Comparison of ENCODE assay signal across 7 mouse cellular contexts in genomic region chr6:148946881-148947405, GRCm38 (mm10). TPM values are rescaled to one million over a fixed set of nuclear protein-coding genes. Genes with fewer than 3 reads are reported as not detected.
DNase-seq lines count a peak whose midpoint lies in the region; ATAC-seq lines count a peak whose summit lies in the region.

No protein-coding gene starts in this region.

- H3K27ac ChIP-seq in neural tube, embryonic 11.5 days (ENCODE audit: low read depth, low read length): no peak overlapping the region
- peak overlapping the region; percentile 100 for H3K27ac ChIP-seq in forebrain, embryonic 10.5 days
- H3K27ac ChIP-seq in liver, embryonic 12.5 days: peak overlapping the region; percentile 92

- no peaks in the 10 kb centered on the region for H3K9me3 ChIP-seq in neural tube, embryonic 11.5 days (ENCODE audit: control insufficient read depth, low read length)
- no peaks in the 10 kb centered on the region for H3K9me3 ChIP-seq in forebrain, embryonic 10.5 days
- no peaks in the 10 kb centered on the region for H3K9me3 ChIP-seq in liver, embryonic 12.5 days (replicated peaks)

- DNase-seq in neural tube, embryonic 11.5 days (ENCODE audit: low spot score): peak; percentile 25
- DNase-seq in neural tube, embryonic 10.5 days (ENCODE audit: extremely low spot score, low spot score): no peak
- no peak for DNase-seq in forebrain, embryonic 10.5 days (ENCODE audit: extremely low spot score, low spot score)
- peak; percentile 3 for DNase-seq in retina, postnatal 7 days (ENCODE audit: low read depth, low spot score)
- no peak for DNase-seq in right cerebral cortex, postnatal 25 days
- no peak for DNase-seq in cerebellum, adult 11-12 months

- ATAC-seq in neural tube, embryonic 11.5 days (ENCODE audit: insufficient read depth, low FRiP score, low TSS enrichment): no peak
- ATAC-seq in liver, embryonic 12.5 days: no peak

- peak overlapping the region; percentile 97 for H3K4me3 ChIP-seq in neural tube, embryonic 11.5 days (ENCODE audit: low read depth, low read length)
- H3K4me3 ChIP-seq in forebrain, embryonic 10.5 days: peak overlapping the region; percentile 92
- peak overlapping the region; percentile 93 for H3K4me3 ChIP-seq in liver, embryonic 12.5 days

- peaks cover 7% of the 10 kb centered on the region; the same call in 1 of the 2 replicates for H3K4me1 ChIP-seq in neural tube, embryonic 11.5 days (ENCODE audit: control insufficient read depth, insufficient read depth, low read length)
- H3K4me1 ChIP-seq in forebrain, embryonic 10.5 days: peaks cover 29% of the 10 kb centered on the region
- peaks cover 35% of the 10 kb centered on the region for H3K4me1 ChIP-seq in liver, embryonic 12.5 days

- 26% methylated on average over 11 of the region's 11 CpGs for WGBS in neural tube, embryonic 11.5 days
- 43% methylated on average over 11 of the region's 11 CpGs for WGBS in forebrain, embryonic 10.5 days
- 43% methylated on average over 11 of the region's 11 CpGs for WGBS in liver, embryonic 12.5 days (ENCODE audit: insufficient replicate concordance)

- H3K9ac ChIP-seq in neural tube, embryonic 11.5 days (ENCODE audit: low read length): peak overlapping the region; percentile 99
- peak overlapping the region; percentile 77 for H3K9ac ChIP-seq in liver, embryonic 12.5 days

- no peaks in the 10 kb centered on the region for H3K36me3 ChIP-seq in neural tube, embryonic 11.5 days (ENCODE audit: control insufficient read depth, insufficient read depth, low read length)
- H3K36me3 ChIP-seq in forebrain, embryonic 10.5 days (replicated peaks): peaks cover 18% of the 10 kb centered on the region
- peaks cover 8% of the 10 kb centered on the region for H3K36me3 ChIP-seq in liver, embryonic 12.5 days

- H3K27me3 ChIP-seq in neural tube, embryonic 11.5 days (ENCODE audit: control insufficient read depth, insufficient read depth, low read length): no peaks in the 10 kb centered on the region
- H3K27me3 ChIP-seq in forebrain, embryonic 10.5 days (ENCODE audit: poor library complexity, severe bottlenecking): no peaks in the 10 kb centered on the region
- H3K27me3 ChIP-seq in liver, embryonic 12.5 days (replicated peaks): no peaks in the 10 kb centered on the region

- peak overlapping the region; percentile 57 for H3K4me2 ChIP-seq in neural tube, embryonic 11.5 days (ENCODE audit: low read depth)
- peak overlapping the region; percentile 92 for H3K4me2 ChIP-seq in liver, embryonic 12.5 days

RNA-seq across cellular contexts. Expression of gene Sinhcaf, which starts 0.7 kb away (rescaled TPM):
- 258 and 270 TPM in 2 replicates for polyA plus RNA-seq in neural tube, embryonic 11.5 days (2014; fragmentation: Nextera tagmentation; extraction: Ambion mirVana)
- 333 and 368 TPM in 2 replicates for polyA plus RNA-seq in forebrain, embryonic 10.5 days (2016; fragmentation: Nextera tagmentation; extraction: Ambion mirVana)
- polyA plus RNA-seq in liver, embryonic 12.5 days (2016; fragmentation: Nextera tagmentation; extraction: Ambion mirVana): 44.0 and 45.4 TPM in 2 replicates

RNA-seq across cellular contexts. Expression of gene Caprin2, which starts 50.9 kb away (rescaled TPM):
- 8.6 and 11.9 TPM in 2 replicates for polyA plus RNA-seq in neural tube, embryonic 11.5 days (2014; fragmentation: Nextera tagmentation; extraction: Ambion mirVana)
- polyA plus RNA-seq in forebrain, embryonic 10.5 days (2016; fragmentation: Nextera tagmentation; extraction: Ambion mirVana): 18.9 and 21.3 TPM in 2 replicates
- polyA plus RNA-seq in liver, embryonic 12.5 days (2016; fragmentation: Nextera tagmentation; extraction: Ambion mirVana): 9.7 and 10.8 TPM in 2 replicates

Comparison
In these comparisons a context has a peak if more than half of its experiments do, and no peak if none do; other contexts are left out.
1. DNase-seq: peak in neural tube, embryonic 11.5 days (single experiment) and retina, postnatal 7 days (single experiment); none in neural tube, embryonic 10.5 days (single experiment), forebrain, embryonic 10.5 days (single experiment), right cerebral cortex, postnatal 25 days (single experiment) and cerebellum, adult 11-12 months (single experiment).
2. Peak in every context shown above with its lines, with median percentiles within 50 percentile points of each other: H3K4me3 ChIP-seq.